Mouse (Mus musculus): ENCODE data around the gene Tmtc4. TPM values are rescaled to one million over a fixed set of nuclear protein-coding genes. Genes with fewer than 3 reads are reported as not detected.
A peak's percentile ranks its signal among the peaks of the same experiment; 100 is the strongest.

Gene Tmtc4
- polyA plus RNA-seq (2014; fragmentation: Nextera tagmentation; extraction: Ambion mirVana): 39.8 and 41.6 TPM in 2 replicates

DNA sequence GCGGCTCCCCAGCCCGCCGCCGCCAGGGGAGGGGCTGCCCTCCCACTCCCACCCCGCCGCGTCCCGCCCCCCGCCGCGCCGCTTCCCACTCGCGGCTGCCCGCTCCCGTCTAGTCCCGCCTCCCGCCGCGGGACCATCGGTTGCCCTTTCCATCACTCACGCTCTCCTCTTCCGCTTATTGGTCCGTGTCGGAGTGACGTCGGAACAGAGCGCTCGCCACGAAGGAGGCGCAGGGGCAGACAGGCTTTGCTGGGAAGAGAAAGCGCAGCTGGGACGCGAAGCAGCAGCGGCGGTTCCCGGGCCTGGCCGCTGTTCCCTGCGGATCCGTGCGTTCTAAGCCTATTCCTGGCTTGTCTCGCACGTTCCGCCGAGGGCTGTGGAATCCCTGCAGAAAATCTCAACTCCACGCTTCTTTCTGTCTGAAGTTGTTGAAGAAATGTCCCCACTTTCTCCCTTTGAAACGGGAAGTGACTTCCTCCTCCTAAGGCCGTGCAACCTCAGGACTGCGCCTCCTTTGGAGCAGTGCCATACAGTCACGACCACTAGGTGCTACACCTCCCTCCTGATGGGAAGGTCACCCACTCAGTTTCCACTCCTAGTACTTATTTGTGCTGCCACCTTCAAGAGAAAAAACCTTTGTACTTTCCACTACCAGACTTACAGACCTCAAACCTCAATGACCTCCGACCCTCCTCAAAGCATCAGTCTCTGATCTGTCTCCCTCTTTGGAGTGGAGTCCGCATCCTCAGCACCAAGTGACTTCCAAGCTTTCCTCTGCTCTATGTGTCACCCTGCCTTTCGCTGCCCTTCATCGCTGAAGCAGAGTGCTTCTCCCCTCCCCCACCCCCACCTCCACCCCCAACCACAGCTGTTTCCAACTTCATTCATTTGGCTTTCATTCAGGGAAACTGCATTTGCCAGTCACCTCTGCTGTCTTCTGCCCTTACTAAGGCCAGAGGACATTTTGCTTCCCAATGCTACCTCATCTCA is at the start of gene Tmtc4:
Tmtc4 (minus strand) TSS at position 810 of the 990 bp plus-strand sequence.
- Histone ChIP-seq H3K4me1 (ENCODE audit: control insufficient read depth, insufficient read depth, low read length) (peaks cover 16% of the 10 kb centered on the region), H3K27ac (ENCODE audit: low read depth, low read length) (peak within 1 kb of the TSS; percentile 79), H3K9me3 (ENCODE audit: control insufficient read depth, low read length) (no peaks in the 10 kb centered on the region), H3K4me3 (ENCODE audit: low read depth, low read length) (peak within 1 kb of the TSS; percentile 66), H3K4me2 (peak within 1 kb of the TSS; percentile 90), H3K9ac (ENCODE audit: low read length) (peak within 1 kb of the TSS; percentile 78), H3K27me3 (ENCODE audit: control insufficient read depth, insufficient read depth, low read length) (no peaks in the 10 kb centered on the region), H3K36me3 (ENCODE audit: control insufficient read depth, insufficient read depth, low read length) (no peaks in the 10 kb centered on the region)
- DNase-seq (ENCODE audit: low spot score, missing footprints): no peak
- ATAC-seq (ENCODE audit: low FRiP score): peak; percentile 99
- 1% methylated on average over 47 of the region's 54 CpGs for WGBS

GRCm38 (mm10) chr14:123032435-123032834 is 48.6 kb upstream of the Tmtc4 start:
- WGBS: 93% methylated on average over 1 of the region's 1 CpGs
- Histone ChIP-seq H3K27ac (ENCODE audit: low read depth, low read length) (no peak overlapping the region), H3K4me3 (ENCODE audit: low read depth, low read length) (no peak overlapping the region), H3K9ac (ENCODE audit: low read length) (no peak overlapping the region), H3K4me2 (no peak overlapping the region), H3K4me1 (ENCODE audit: control insufficient read depth, insufficient read depth, low read length) (no peaks in the 10 kb centered on the region), H3K36me3 (ENCODE audit: control insufficient read depth, insufficient read depth, low read length) (no peaks in the 10 kb centered on the region), H3K9me3 (ENCODE audit: control insufficient read depth, low read length) (no peaks in the 10 kb centered on the region), H3K27me3 (ENCODE audit: control insufficient read depth, insufficient read depth, low read length) (no peaks in the 10 kb centered on the region)
- DNase-seq (ENCODE audit: low spot score, missing footprints) (no peak), ATAC-seq (ENCODE audit: low FRiP score) (no peak)

DNA sequence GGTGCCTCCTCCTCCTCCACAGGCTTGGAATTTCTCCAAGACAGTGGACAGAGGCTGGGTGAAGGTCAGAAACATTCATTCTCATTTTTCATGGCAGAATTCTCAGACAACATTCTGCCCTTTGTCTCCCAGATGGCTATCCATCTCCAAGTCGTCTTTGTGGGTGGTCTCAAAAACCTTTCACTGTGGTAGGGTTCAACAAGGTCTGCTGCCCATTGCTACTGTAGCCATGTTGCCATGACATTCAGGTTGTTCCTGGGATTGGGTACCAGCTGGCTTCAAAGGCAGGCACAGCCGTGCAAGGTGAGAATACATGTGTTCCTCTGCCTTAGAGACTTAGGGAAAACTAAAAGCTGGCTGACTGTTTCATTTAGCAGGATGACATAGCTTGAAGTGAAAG is 44.0 kb upstream of the Tmtc4 start:
- 59% methylated on average over 2 of the region's 2 CpGs for WGBS
- H3K27ac ChIP-seq (ENCODE audit: low read depth, low read length): no peak overlapping the region
- H3K4me3 ChIP-seq (ENCODE audit: low read depth, low read length): no peak overlapping the region
- no peaks in the 10 kb centered on the region for H3K4me1 ChIP-seq (ENCODE audit: control insufficient read depth, insufficient read depth, low read length)
- H3K27me3 ChIP-seq (ENCODE audit: control insufficient read depth, insufficient read depth, low read length): no peaks in the 10 kb centered on the region
- H3K9ac ChIP-seq (ENCODE audit: low read length): no peak overlapping the region
- ATAC-seq (ENCODE audit: low FRiP score): no peak
- DNase-seq (ENCODE audit: low spot score, missing footprints): no peak
- H3K9me3 ChIP-seq (ENCODE audit: control insufficient read depth, low read length): no peaks in the 10 kb centered on the region
- no peaks in the 10 kb centered on the region for H3K36me3 ChIP-seq (ENCODE audit: control insufficient read depth, insufficient read depth, low read length)
- H3K4me2 ChIP-seq: no peak overlapping the region

DNA sequence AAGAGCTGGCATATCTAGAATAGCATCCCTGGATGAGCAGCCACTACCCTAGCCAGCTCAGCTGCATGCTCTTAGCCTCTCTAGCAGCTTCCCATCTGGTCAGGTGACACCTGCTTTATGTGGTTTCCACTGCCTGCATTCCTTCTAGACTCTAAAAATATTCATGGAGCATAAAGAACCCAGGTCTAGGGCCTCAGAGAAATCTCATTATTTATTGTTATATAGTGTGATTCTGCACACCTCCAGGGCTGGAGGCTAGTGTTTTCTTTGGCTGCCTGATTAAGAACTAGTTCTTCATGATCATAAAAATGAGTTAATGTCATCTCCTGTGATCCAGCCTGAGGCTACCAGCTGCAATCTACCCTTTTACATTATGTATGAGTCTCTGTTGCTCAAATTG is 39.1 kb upstream of the Tmtc4 start:
- DNase-seq (ENCODE audit: low spot score, missing footprints): no peak
- H3K4me2 ChIP-seq: no peak overlapping the region
- H3K4me1 ChIP-seq (ENCODE audit: control insufficient read depth, insufficient read depth, low read length): no peaks in the 10 kb centered on the region
- H3K27ac ChIP-seq (ENCODE audit: low read depth, low read length): no peak overlapping the region
- H3K9me3 ChIP-seq (ENCODE audit: control insufficient read depth, low read length): no peaks in the 10 kb centered on the region
- H3K9ac ChIP-seq (ENCODE audit: low read length): no peak overlapping the region
- H3K27me3 ChIP-seq (ENCODE audit: control insufficient read depth, insufficient read depth, low read length): no peaks in the 10 kb centered on the region
- no peaks in the 10 kb centered on the region for H3K36me3 ChIP-seq (ENCODE audit: control insufficient read depth, insufficient read depth, low read length)
- no peak for ATAC-seq (ENCODE audit: low FRiP score)
- H3K4me3 ChIP-seq (ENCODE audit: low read depth, low read length): no peak overlapping the region

DNA sequence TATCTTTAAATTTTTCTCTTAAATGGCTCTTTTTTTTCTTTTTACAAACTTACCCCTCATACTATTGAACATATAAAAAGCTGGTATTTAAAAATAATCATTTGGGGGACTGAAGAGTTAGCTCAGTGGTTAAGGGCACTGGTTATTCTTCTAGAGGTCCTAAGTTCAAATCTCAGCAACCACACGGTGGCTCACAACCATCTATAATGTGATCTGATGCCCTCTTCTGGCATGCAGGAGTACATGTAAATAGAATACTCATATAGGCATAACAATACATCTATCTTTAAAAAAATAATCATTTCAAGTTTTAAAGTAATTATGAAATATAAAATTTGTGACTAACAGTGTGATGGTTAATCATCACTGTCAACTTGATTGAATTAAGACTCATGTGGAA is 32.5 kb upstream of the Tmtc4 start:
- H3K9me3 ChIP-seq (ENCODE audit: control insufficient read depth, low read length): no peaks in the 10 kb centered on the region
- H3K27ac ChIP-seq (ENCODE audit: low read depth, low read length): no peak overlapping the region
- no peak overlapping the region for H3K9ac ChIP-seq (ENCODE audit: low read length)
- 76% methylated on average over 1 of the region's 1 CpGs for WGBS
- H3K4me1 ChIP-seq (ENCODE audit: control insufficient read depth, insufficient read depth, low read length): no peaks in the 10 kb centered on the region
- no peaks in the 10 kb centered on the region for H3K27me3 ChIP-seq (ENCODE audit: control insufficient read depth, insufficient read depth, low read length)
- DNase-seq (ENCODE audit: low spot score, missing footprints) (no peak), ATAC-seq (ENCODE audit: low FRiP score) (no peak)
- H3K4me3 ChIP-seq (ENCODE audit: low read depth, low read length): no peak overlapping the region
- H3K36me3 ChIP-seq (ENCODE audit: control insufficient read depth, insufficient read depth, low read length): no peaks in the 10 kb centered on the region
- no peak overlapping the region for H3K4me2 ChIP-seq

- Histone ChIP-seq H3K4me1 (ENCODE audit: control insufficient read depth, insufficient read depth, low read length) (no peaks in the 10 kb centered on the region), H3K27ac (ENCODE audit: low read depth, low read length) (no peak overlapping the region), H3K9me3 (ENCODE audit: control insufficient read depth, low read length) (no peaks in the 10 kb centered on the region), H3K4me3 (ENCODE audit: low read depth, low read length) (no peak overlapping the region), H3K4me2 (no peak overlapping the region), H3K36me3 (ENCODE audit: control insufficient read depth, insufficient read depth, low read length) (no peaks in the 10 kb centered on the region), H3K9ac (ENCODE audit: low read length) (no peak overlapping the region), H3K27me3 (ENCODE audit: control insufficient read depth, insufficient read depth, low read length) (no peaks in the 10 kb centered on the region)
- no peak for DNase-seq (ENCODE audit: low spot score, missing footprints)
- no peak for ATAC-seq (ENCODE audit: low FRiP score)
- WGBS: 85% methylated on average over 2 of the region's 2 CpGs
Measured at GRCm38 (mm10) chr14:123015687-123016086, 31.9 kb upstream of the Tmtc4 start.

- H3K36me3 ChIP-seq (ENCODE audit: control insufficient read depth, insufficient read depth, low read length): no peaks in the 10 kb centered on the region
- H3K27me3 ChIP-seq (ENCODE audit: control insufficient read depth, insufficient read depth, low read length): no peaks in the 10 kb centered on the region
- DNase-seq (ENCODE audit: low spot score, missing footprints) (no peak), ATAC-seq (ENCODE audit: low FRiP score) (peak; percentile 78)
- no peak overlapping the region for H3K4me3 ChIP-seq (ENCODE audit: low read depth, low read length)
- WGBS: 67% methylated on average over 18 of the region's 18 CpGs
- H3K4me1 ChIP-seq (ENCODE audit: control insufficient read depth, insufficient read depth, low read length): no peaks in the 10 kb centered on the region
- no peak overlapping the region for H3K9ac ChIP-seq (ENCODE audit: low read length)
- H3K9me3 ChIP-seq (ENCODE audit: control insufficient read depth, low read length): no peaks in the 10 kb centered on the region
- H3K4me2 ChIP-seq: no peak overlapping the region
- H3K27ac ChIP-seq (ENCODE audit: low read depth, low read length): no peak overlapping the region
Measured at GRCm38 (mm10) chr14:123009108-123010018, 25.5 kb upstream of the Tmtc4 start.

GRCm38 (mm10) chr14:123008672-123009071 is 24.8 kb upstream of the Tmtc4 start:
- Histone ChIP-seq H3K4me2 (no peak overlapping the region), H3K4me1 (ENCODE audit: control insufficient read depth, insufficient read depth, low read length) (no peaks in the 10 kb centered on the region), H3K36me3 (ENCODE audit: control insufficient read depth, insufficient read depth, low read length) (no peaks in the 10 kb centered on the region), H3K9me3 (ENCODE audit: control insufficient read depth, low read length) (no peaks in the 10 kb centered on the region), H3K4me3 (ENCODE audit: low read depth, low read length) (no peak overlapping the region), H3K27ac (ENCODE audit: low read depth, low read length) (no peak overlapping the region), H3K27me3 (ENCODE audit: control insufficient read depth, insufficient read depth, low read length) (no peaks in the 10 kb centered on the region), H3K9ac (ENCODE audit: low read length) (no peak overlapping the region)
- 80% methylated on average over 2 of the region's 2 CpGs for WGBS
- ATAC-seq (ENCODE audit: low FRiP score): peak; percentile 46
- no peak for DNase-seq (ENCODE audit: low spot score, missing footprints)

GRCm38 (mm10) chr14:123003715-123004114 is 19.9 kb upstream of the Tmtc4 start:
- ATAC-seq (ENCODE audit: low FRiP score): no peak
- H3K36me3 ChIP-seq (ENCODE audit: control insufficient read depth, insufficient read depth, low read length): no peaks in the 10 kb centered on the region
- H3K9me3 ChIP-seq (ENCODE audit: control insufficient read depth, low read length): no peaks in the 10 kb centered on the region
- H3K27ac ChIP-seq (ENCODE audit: low read depth, low read length): no peak overlapping the region
- WGBS: 89% methylated on average over 1 of the region's 1 CpGs
- H3K27me3 ChIP-seq (ENCODE audit: control insufficient read depth, insufficient read depth, low read length): no peaks in the 10 kb centered on the region
- H3K4me3 ChIP-seq (ENCODE audit: low read depth, low read length): no peak overlapping the region
- DNase-seq (ENCODE audit: low spot score, missing footprints): no peak
- H3K4me2 ChIP-seq: no peak overlapping the region
- no peak overlapping the region for H3K9ac ChIP-seq (ENCODE audit: low read length)
- H3K4me1 ChIP-seq (ENCODE audit: control insufficient read depth, insufficient read depth, low read length): no peaks in the 10 kb centered on the region
